Mouse (Mus musculus) testis, adult 10 weeks (tissue): ENCODE measurements around the gene Fhit. TPM values are rescaled to one million over a fixed set of nuclear protein-coding genes. Genes with fewer than 3 reads are reported as not detected.

ENCODE experiments used
- polyA plus RNA-seq: library from polyadenylated mRNA; stranded (reverse); fragments of 350-450 nt; fragmentation: Illumina TruSeq; extraction: RNeasy Lipid Tissue Mini Kit (QIAGEN cat#74804); gene quantifications from one replicate; pipeline ENCODE4 v1.2.3, GENCODE M21; 2014; ENCODE audit warnings: low read depth, low replicate concordance

The Fhit gene
- 4.1 TPM for polyA plus RNA-seq

DNA sequence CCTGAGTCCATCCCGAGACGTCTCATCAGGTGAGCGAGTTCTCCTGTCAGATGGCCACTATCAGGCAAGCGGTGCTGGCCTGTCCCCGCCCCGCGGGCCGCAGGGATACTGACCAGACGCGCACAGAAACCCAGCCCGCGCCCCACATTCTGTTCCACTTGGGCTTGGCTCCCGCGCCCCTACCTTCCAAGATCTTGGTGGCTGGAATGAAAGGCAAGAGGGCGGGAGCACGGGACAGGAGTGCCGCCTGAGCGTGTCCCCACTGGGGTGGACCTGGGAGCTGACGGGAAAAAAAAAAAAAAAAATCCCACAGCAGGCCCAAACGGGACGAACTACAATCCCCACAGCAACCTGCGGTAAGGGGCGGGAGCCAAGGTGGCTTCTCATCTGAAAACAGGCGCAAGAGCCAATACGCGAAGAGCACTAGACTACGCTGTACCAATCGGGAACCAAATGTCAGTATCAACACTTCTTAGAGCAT is at the start of gene Fhit:
Gene Fhit, minus strand, starts transcription at position 285 of the 481 bp plus-strand sequence.

Other genes with a start within 250 kb of the Fhit start
- 0.31 TPM for gene Gm3839, start 194.7 kb upstream of the Fhit start, polyA plus RNA-seq